Mouse (Mus musculus): ENCODE measurements around the gene Cope. TPM values are rescaled to one million over a fixed set of nuclear protein-coding genes. Genes with fewer than 3 reads are reported as not detected.

Cope gene
- polyA plus RNA-seq, 1 experiment from 2014 or later: 274 TPM

DNA sequence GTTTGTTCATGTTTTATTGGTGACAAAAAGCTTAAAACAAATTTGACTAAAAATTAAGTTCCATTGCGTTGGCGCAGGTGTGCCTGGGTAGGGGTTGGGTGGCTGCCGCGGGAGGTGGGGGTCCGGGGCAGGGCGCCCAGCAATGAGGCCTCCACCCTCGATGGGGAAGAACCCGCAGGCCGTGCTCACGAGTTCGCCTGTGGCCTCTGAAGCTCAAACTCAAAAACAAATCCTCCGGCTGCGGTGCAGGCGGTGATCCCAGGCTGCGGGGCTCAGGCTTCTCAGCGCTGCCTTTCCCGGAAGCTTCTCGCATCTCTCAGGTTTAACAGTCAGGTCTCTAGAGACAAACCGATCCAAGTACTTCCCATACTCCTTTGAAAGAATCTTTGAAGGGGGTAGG lies 29.2 kb downstream of the Cope start:
- Histone ChIP-seq H3K4me2 (ENCODE audit: low read length) (no peak overlapping the region), H3K36me3 (ENCODE audit: control insufficient read depth, insufficient read depth, low read length) (peaks cover 83% of the 10 kb centered on the region), H3K9ac (replicated peaks; ENCODE audit: low read length) (peak overlapping the region; percentile 23; the same call in 1 of the 2 replicates), H3K9me3 (ENCODE audit: control insufficient read depth, low read length) (no peaks in the 10 kb centered on the region), H3K27me3 (ENCODE audit: control insufficient read depth, insufficient read depth, low read length) (no peaks in the 10 kb centered on the region), H3K27ac (replicated peaks; ENCODE audit: low read depth, low read length) (peak overlapping the region; percentile 57; the same call in 1 of the 2 replicates), H3K4me3 (replicated peaks; ENCODE audit: low read depth, low read length) (no peak overlapping the region), H3K4me1 (ENCODE audit: control insufficient read depth, insufficient read depth, low read length) (peaks cover 15% of the 10 kb centered on the region; the same call in 1 of the 2 replicates)
- WGBS: 50% methylated on average over 19 of the region's 19 CpGs
- DNase-seq: peak; percentile 64
- no peak for ATAC-seq (ENCODE audit: low FRiP score, low TSS enrichment)

DNA sequence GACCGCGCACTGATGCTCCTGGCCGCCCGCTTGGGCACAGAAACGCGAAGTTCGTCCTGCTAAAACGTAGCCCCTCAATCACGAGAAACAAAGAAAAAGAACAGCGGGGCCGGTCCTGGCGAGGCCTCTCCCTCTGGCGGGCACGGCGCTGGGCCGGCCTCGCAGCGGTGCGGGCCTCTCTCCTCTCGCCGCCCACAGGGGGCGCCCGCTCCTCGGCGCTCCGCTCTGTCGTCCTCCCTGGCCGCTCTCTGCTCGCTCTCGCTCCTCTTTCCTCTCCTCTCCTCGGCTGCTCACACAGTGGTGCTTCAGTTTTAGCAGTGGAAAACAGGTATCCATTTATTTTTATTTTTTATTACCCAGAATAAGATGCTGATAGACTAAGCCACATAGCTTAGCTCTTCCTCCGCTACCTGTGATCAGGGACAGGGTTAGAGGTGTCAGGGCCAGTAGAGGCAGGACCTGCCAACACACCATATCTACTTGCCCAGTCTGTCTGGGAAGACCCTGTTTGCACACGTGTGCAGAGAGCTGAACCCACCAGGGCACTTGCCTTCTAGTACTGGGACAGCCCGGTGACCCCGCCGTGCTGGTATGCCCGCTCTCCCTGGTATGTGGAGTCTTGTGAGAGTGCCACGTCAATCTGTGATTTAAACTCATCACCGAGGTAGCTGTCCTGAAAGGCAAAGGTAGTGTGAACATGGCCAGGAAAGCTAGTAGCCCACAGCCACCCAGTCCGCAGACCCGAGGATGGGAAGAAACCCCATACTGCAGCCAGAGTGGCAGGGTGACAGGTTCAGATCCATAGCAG lies 30.0 kb downstream of the Cope start:
- Histone ChIP-seq H3K4me2 (ENCODE audit: low read length) (peak overlapping the region; percentile 29; the same call in 1 of the 2 replicates), H3K9me3 (ENCODE audit: control insufficient read depth, low read length) (no peaks in the 10 kb centered on the region), H3K4me3 (replicated peaks; ENCODE audit: low read depth, low read length) (no peak overlapping the region), H3K27me3 (ENCODE audit: control insufficient read depth, insufficient read depth, low read length) (no peaks in the 10 kb centered on the region), H3K27ac (replicated peaks; ENCODE audit: low read depth, low read length) (peak overlapping the region; percentile 52), H3K36me3 (ENCODE audit: control insufficient read depth, insufficient read depth, low read length) (peaks cover 86% of the 10 kb centered on the region), H3K4me1 (ENCODE audit: control insufficient read depth, insufficient read depth, low read length) (peaks cover 15% of the 10 kb centered on the region; the same call in 1 of the 2 replicates), H3K9ac (replicated peaks; ENCODE audit: low read length) (no peak overlapping the region)
- ATAC-seq (ENCODE audit: low FRiP score, low TSS enrichment) (peak; percentile 79), DNase-seq (peak; percentile 92)
- 25% methylated on average over 41 of the region's 41 CpGs for WGBS

GRCm38 (mm10) chr8:70332878-70333202 lies 30.5 kb downstream of the Cope start:
- Histone ChIP-seq H3K36me3 (ENCODE audit: control insufficient read depth, insufficient read depth, low read length) (peaks cover 89% of the 10 kb centered on the region), H3K4me1 (ENCODE audit: control insufficient read depth, insufficient read depth, low read length) (peaks cover 15% of the 10 kb centered on the region; the same call in 1 of the 2 replicates), H3K9me3 (ENCODE audit: control insufficient read depth, low read length) (no peaks in the 10 kb centered on the region), H3K4me2 (ENCODE audit: low read length) (no peak overlapping the region), H3K27me3 (ENCODE audit: control insufficient read depth, insufficient read depth, low read length) (no peaks in the 10 kb centered on the region), H3K4me3 (replicated peaks; ENCODE audit: low read depth, low read length) (no peak overlapping the region), H3K27ac (replicated peaks; ENCODE audit: low read depth, low read length) (no peak overlapping the region), H3K9ac (replicated peaks; ENCODE audit: low read length) (no peak overlapping the region)
- DNase-seq (no peak), ATAC-seq (ENCODE audit: low FRiP score, low TSS enrichment) (no peak)
- WGBS: 95% methylated on average over 6 of the region's 6 CpGs

DNA sequence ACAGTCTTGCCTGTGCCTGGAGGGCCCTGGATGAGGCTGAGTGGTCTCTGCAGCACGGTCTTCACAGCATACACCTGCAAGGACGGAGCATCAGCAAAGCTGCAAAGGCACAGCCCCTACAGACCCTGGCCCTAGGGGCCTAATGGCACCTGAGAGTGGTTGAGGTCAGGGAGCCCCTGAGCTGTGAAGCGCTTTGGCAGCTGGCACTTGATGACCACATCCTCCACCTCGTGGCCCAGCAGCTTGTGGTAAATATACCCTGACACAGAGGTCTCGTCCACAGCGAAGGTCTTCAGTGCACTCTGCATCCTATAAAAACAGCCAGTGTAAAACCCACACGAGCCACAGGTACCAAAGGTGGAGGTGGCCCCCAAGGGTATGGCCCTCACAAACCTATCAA lies 36.6 kb downstream of the Cope start:
- Histone ChIP-seq H3K4me1 (ENCODE audit: control insufficient read depth, insufficient read depth, low read length) (no peaks in the 10 kb centered on the region), H3K27me3 (ENCODE audit: control insufficient read depth, insufficient read depth, low read length) (no peaks in the 10 kb centered on the region), H3K36me3 (ENCODE audit: control insufficient read depth, insufficient read depth, low read length) (peaks cover 97% of the 10 kb centered on the region), H3K4me2 (ENCODE audit: low read length) (no peak overlapping the region), H3K9ac (replicated peaks; ENCODE audit: low read length) (no peak overlapping the region), H3K27ac (replicated peaks; ENCODE audit: low read depth, low read length) (no peak overlapping the region), H3K4me3 (replicated peaks; ENCODE audit: low read depth, low read length) (no peak overlapping the region), H3K9me3 (ENCODE audit: control insufficient read depth, low read length) (no peaks in the 10 kb centered on the region)
- ATAC-seq (ENCODE audit: low FRiP score, low TSS enrichment) (no peak), DNase-seq (no peak)
- 97% methylated on average over 7 of the region's 7 CpGs for WGBS

DNA sequence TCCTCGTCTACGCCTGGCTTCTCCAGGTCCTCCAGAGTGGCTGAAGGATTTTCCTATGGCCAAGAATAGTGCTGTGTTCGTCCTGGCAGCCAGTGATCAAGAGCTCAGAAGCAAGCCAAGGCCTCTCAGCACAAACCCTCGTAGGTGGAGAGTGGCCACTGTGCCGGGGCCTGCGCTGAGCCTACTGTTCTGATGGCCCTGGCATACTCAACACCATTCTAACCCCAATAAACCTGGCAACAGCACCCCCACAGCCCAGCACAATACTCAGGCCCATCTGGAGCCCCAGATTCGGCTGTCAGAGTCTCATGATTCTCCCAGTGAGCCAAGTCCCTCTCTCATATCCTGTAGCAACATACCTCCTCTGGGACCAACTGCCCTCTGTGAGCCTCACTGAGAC lies 38.3 kb downstream of the Cope start:
- H3K27ac ChIP-seq (replicated peaks; ENCODE audit: low read depth, low read length): no peak overlapping the region
- H3K27me3 ChIP-seq (ENCODE audit: control insufficient read depth, insufficient read depth, low read length): no peaks in the 10 kb centered on the region
- no peaks in the 10 kb centered on the region for H3K9me3 ChIP-seq (ENCODE audit: control insufficient read depth, low read length)
- H3K4me1 ChIP-seq (ENCODE audit: control insufficient read depth, insufficient read depth, low read length): no peaks in the 10 kb centered on the region
- DNase-seq (no peak), ATAC-seq (ENCODE audit: low FRiP score, low TSS enrichment) (no peak)
- peaks cover 82% of the 10 kb centered on the region for H3K36me3 ChIP-seq (ENCODE audit: control insufficient read depth, insufficient read depth, low read length)
- H3K4me3 ChIP-seq (replicated peaks; ENCODE audit: low read depth, low read length): no peak overlapping the region
- H3K9ac ChIP-seq (replicated peaks; ENCODE audit: low read length): no peak overlapping the region
- no peak overlapping the region for H3K4me2 ChIP-seq (ENCODE audit: low read length)
- 91% methylated on average over 7 of the region's 7 CpGs for WGBS

DNA sequence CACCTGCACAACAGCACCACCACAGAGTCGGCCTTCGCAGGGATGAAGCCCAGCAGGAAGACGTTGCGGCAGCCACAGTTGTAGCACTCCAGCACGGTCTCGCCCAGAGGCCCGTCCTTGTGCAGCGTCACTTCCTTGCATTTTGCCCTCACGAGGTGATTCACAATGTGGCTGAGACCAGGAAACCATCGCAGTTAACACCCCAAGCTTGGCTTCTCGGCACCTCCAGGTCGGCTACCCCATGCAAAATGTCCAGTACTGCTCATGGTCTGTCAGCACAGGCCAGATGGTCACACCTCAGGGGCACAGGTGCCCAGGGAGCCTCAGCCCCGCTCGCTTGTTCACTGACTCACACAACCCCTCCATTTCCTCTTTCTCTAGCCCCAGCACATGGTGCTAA lies 39.7 kb downstream of the Cope start:
- DNase-seq: no peak
- 91% methylated on average over 14 of the region's 14 CpGs for WGBS
- Histone ChIP-seq H3K4me1 (ENCODE audit: control insufficient read depth, insufficient read depth, low read length) (no peaks in the 10 kb centered on the region), H3K27me3 (ENCODE audit: control insufficient read depth, insufficient read depth, low read length) (no peaks in the 10 kb centered on the region), H3K36me3 (ENCODE audit: control insufficient read depth, insufficient read depth, low read length) (peaks cover 74% of the 10 kb centered on the region), H3K4me3 (replicated peaks; ENCODE audit: low read depth, low read length) (no peak overlapping the region), H3K9ac (replicated peaks; ENCODE audit: low read length) (no peak overlapping the region), H3K4me2 (ENCODE audit: low read length) (no peak overlapping the region), H3K27ac (replicated peaks; ENCODE audit: low read depth, low read length) (no peak overlapping the region), H3K9me3 (ENCODE audit: control insufficient read depth, low read length) (no peaks in the 10 kb centered on the region)
- no peak for ATAC-seq (ENCODE audit: low FRiP score, low TSS enrichment)

GRCm38 (mm10) chr8:70343076-70343475 lies 40.8 kb downstream of the Cope start:
- no peak overlapping the region for H3K27ac ChIP-seq (replicated peaks; ENCODE audit: low read depth, low read length)
- no peaks in the 10 kb centered on the region for H3K27me3 ChIP-seq (ENCODE audit: control insufficient read depth, insufficient read depth, low read length)
- H3K4me3 ChIP-seq (replicated peaks; ENCODE audit: low read depth, low read length): no peak overlapping the region
- 92% methylated on average over 7 of the region's 7 CpGs for WGBS
- no peak for ATAC-seq (ENCODE audit: low FRiP score, low TSS enrichment)
- no peak for DNase-seq
- H3K9me3 ChIP-seq (ENCODE audit: control insufficient read depth, low read length): no peaks in the 10 kb centered on the region
- no peak overlapping the region for H3K9ac ChIP-seq (replicated peaks; ENCODE audit: low read length)
- H3K36me3 ChIP-seq (ENCODE audit: control insufficient read depth, insufficient read depth, low read length): peaks cover 67% of the 10 kb centered on the region
- H3K4me2 ChIP-seq (ENCODE audit: low read length): no peak overlapping the region
- H3K4me1 ChIP-seq (ENCODE audit: control insufficient read depth, insufficient read depth, low read length): no peaks in the 10 kb centered on the region

DNA sequence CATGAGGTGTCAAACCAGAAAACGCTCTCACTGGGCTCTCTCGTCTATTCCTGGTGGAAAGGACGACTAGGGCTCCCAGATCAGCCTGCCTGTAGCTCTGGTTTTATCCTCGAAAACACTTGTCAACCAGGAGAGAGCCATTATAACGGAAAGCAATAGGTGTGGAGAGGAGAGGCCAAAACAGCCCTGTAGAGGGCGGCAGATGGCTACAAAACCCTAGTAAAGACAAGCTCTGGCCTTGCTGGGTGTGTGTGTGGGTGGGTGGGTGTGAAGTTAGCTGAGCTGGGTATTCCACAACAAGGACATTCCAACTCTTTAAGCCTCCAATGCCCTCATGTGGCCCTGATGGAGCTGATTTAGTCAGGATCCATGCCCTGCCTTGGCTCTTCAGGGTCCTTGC lies 41.4 kb downstream of the Cope start:
- Histone ChIP-seq H3K4me3 (replicated peaks; ENCODE audit: low read depth, low read length) (no peak overlapping the region), H3K9ac (replicated peaks; ENCODE audit: low read length) (no peak overlapping the region), H3K27me3 (ENCODE audit: control insufficient read depth, insufficient read depth, low read length) (no peaks in the 10 kb centered on the region), H3K27ac (replicated peaks; ENCODE audit: low read depth, low read length) (no peak overlapping the region), H3K36me3 (ENCODE audit: control insufficient read depth, insufficient read depth, low read length) (peaks cover 61% of the 10 kb centered on the region), H3K4me1 (ENCODE audit: control insufficient read depth, insufficient read depth, low read length) (no peaks in the 10 kb centered on the region), H3K9me3 (ENCODE audit: control insufficient read depth, low read length) (no peaks in the 10 kb centered on the region), H3K4me2 (ENCODE audit: low read length) (no peak overlapping the region)
- ATAC-seq (ENCODE audit: low FRiP score, low TSS enrichment) (no peak), DNase-seq (peak; percentile 70)
- 62% methylated on average over 6 of the region's 6 CpGs for WGBS

GRCm38 (mm10) chr8:70344279-70344678 lies 42.0 kb downstream of the Cope start:
- WGBS: 86% methylated on average over 2 of the region's 2 CpGs
- Histone ChIP-seq H3K4me1 (ENCODE audit: control insufficient read depth, insufficient read depth, low read length) (no peaks in the 10 kb centered on the region), H3K4me3 (replicated peaks; ENCODE audit: low read depth, low read length) (no peak overlapping the region), H3K27me3 (ENCODE audit: control insufficient read depth, insufficient read depth, low read length) (no peaks in the 10 kb centered on the region), H3K9ac (replicated peaks; ENCODE audit: low read length) (no peak overlapping the region), H3K36me3 (ENCODE audit: control insufficient read depth, insufficient read depth, low read length) (peaks cover 60% of the 10 kb centered on the region), H3K27ac (replicated peaks; ENCODE audit: low read depth, low read length) (no peak overlapping the region), H3K4me2 (ENCODE audit: low read length) (no peak overlapping the region), H3K9me3 (ENCODE audit: control insufficient read depth, low read length) (no peaks in the 10 kb centered on the region)
- no peak for DNase-seq
- ATAC-seq (ENCODE audit: low FRiP score, low TSS enrichment): no peak

Measured in midbrain, embryonic 14.5 days (tissue).